Comparison of ENCODE assay signal across 28 mouse cellular contexts in genomic region chr1:191064535-191064934, GRCm38 (mm10). TPM values are rescaled to one million over a fixed set of nuclear protein-coding genes. Genes with fewer than 3 reads are reported as not detected.
A peak's percentile ranks its signal among the peaks of the same experiment; 100 is the strongest.
DNase-seq lines count a peak whose midpoint lies in the region; ATAC-seq and TF ChIP-seq lines count a peak whose summit lies in the region.
"Had no signal": no experiment of that assay in that cellular context is flagged by ENCODE, and none has a peak within 500 bp of the region (broad histone marks: within the 10 kb centered on the region; RNA-seq: fewer than 3 reads in every experiment).

No protein-coding gene starts in this region.

- H3K27ac ChIP-seq in ES-E14 (ENCODE audit: insufficient read depth, low read depth, low read length, poor library complexity, severe bottlenecking): no peak overlapping the region
- H3K27ac ChIP-seq in liver, embryonic 13.5 days: no peak overlapping the region
- no peak overlapping the region for H3K27ac ChIP-seq in liver, postnatal 0 days (ENCODE audit: low read depth)
- H3K27ac ChIP-seq: embryonic facial prominence, embryonic 12.5 days; heart, adult 2 months; hindbrain, embryonic 10.5 days; hindbrain, embryonic 15.5 days had no signal

- peak overlapping the region; percentile 46 for H3K4me2 ChIP-seq in liver, embryonic 13.5 days
- peak overlapping the region; percentile 26; the same call in 1 of the 2 replicates for H3K4me2 ChIP-seq in liver, postnatal 0 days (ENCODE audit: low read depth, low read length)

- no peaks in the 10 kb centered on the region for H3K27me3 ChIP-seq in erythroblast, embryonic 14.5 days (ENCODE audit: control insufficient read depth)
- no peaks in the 10 kb centered on the region for H3K27me3 ChIP-seq in liver, embryonic 13.5 days
- no peaks in the 10 kb centered on the region for H3K27me3 ChIP-seq in liver, postnatal 0 days (ENCODE audit: insufficient read depth, low read length)
- H3K27me3 ChIP-seq: embryonic facial prominence, embryonic 12.5 days; heart, embryonic 12.5 days; hindbrain, embryonic 15.5 days had no signal

- peaks cover 50% of the 10 kb centered on the region for H3K36me3 ChIP-seq in erythroblast, embryonic 14.5 days (ENCODE audit: control insufficient read depth)
- H3K36me3 ChIP-seq in ES-E14 (ENCODE audit: control insufficient read depth, insufficient read depth, low read length, poor library complexity, severe bottlenecking): peaks cover 26% of the 10 kb centered on the region
- peaks cover 48% of the 10 kb centered on the region for H3K36me3 ChIP-seq in liver, embryonic 13.5 days
- peaks cover 28% of the 10 kb centered on the region for H3K36me3 ChIP-seq in liver, postnatal 0 days (replicated peaks; ENCODE audit: insufficient read depth, low read length)
- H3K36me3 ChIP-seq: hindbrain, embryonic 15.5 days had no signal

- H3K4me1 ChIP-seq in erythroblast, embryonic 14.5 days (ENCODE audit: control insufficient read depth): peaks cover 37% of the 10 kb centered on the region
- peaks cover 5 to 8% of the 10 kb centered on the region in 2 experiments for H3K4me1 ChIP-seq in ES-E14 (ENCODE audit: control insufficient read depth in 2 of 2, insufficient read depth in 2 of 2, low read length in 2 of 2, poor library complexity in 1 of 2)
- peaks cover 33% of the 10 kb centered on the region for H3K4me1 ChIP-seq in liver, embryonic 13.5 days (replicated peaks)
- peaks cover 18% of the 10 kb centered on the region for H3K4me1 ChIP-seq in liver, postnatal 0 days (ENCODE audit: insufficient read depth)

- TF ChIP-seq EP300 in liver, postnatal 0 days (IDR thresholded peaks at IDR 0.05; ENCODE audit: low read depth): no peak

- WGBS in liver, embryonic 13.5 days (ENCODE audit: insufficient replicate concordance): 75% methylated on average over 2 of the region's 2 CpGs
- 72% methylated on average over 2 of the region's 2 CpGs for WGBS in liver, postnatal 0 days (ENCODE audit: insufficient replicate concordance)

- no peak overlapping the region for H3K9ac ChIP-seq in ES-E14 (ENCODE audit: insufficient read depth, low read depth, low read length, poor library complexity, severe bottlenecking)
- H3K9ac ChIP-seq in liver, embryonic 13.5 days: peak overlapping the region; percentile 18
- no peak overlapping the region for H3K9ac ChIP-seq in liver, postnatal 0 days (replicated peaks)
- H3K9ac ChIP-seq: embryonic facial prominence, embryonic 12.5 days; hindbrain, embryonic 15.5 days had no signal

- DNase-seq in ES-E14 (ENCODE audit: low read depth, low spot score): no peak
- no peak for DNase-seq in liver, embryonic 13.5 days
- DNase-seq in liver, postnatal 0 days: no peak
- DNase-seq in kidney, postnatal 10 days: no peak
- DNase-seq in right cerebral cortex, postnatal 36 days (ENCODE audit: low spot score in 2 of 2): no peak
- DNase-seq: adrenal gland, postnatal 10 days; B cell, adult 2 months; cerebellum, adult 11 months; cerebellum, adult 8-10 months; cerebellum, postnatal 14 days; gastrocnemius, postnatal 10 days; heart, adult 2 months had no signal

- H3K9me3 ChIP-seq in erythroblast, embryonic 14.5 days (ENCODE audit: control insufficient read depth, low read length): no peaks in the 10 kb centered on the region
- H3K9me3 ChIP-seq in ES-E14 (ENCODE audit: control insufficient read depth, insufficient read depth, low read depth, low read length): no peaks in the 10 kb centered on the region
- H3K9me3 ChIP-seq in liver, embryonic 13.5 days (replicated peaks): no peaks in the 10 kb centered on the region
- H3K9me3 ChIP-seq in liver, postnatal 0 days (ENCODE audit: low read length): no peaks in the 10 kb centered on the region
- H3K9me3 ChIP-seq: embryonic facial prominence, embryonic 12.5 days; heart, embryonic 12.5 days; hindbrain, embryonic 10.5 days; hindbrain, embryonic 15.5 days had no signal

- no peak for TF ChIP-seq CTCF in liver, postnatal 0 days (IDR thresholded peaks at IDR 0.05; ENCODE audit: low read depth)

- in situ Hi-C loops in ES-E14 (cut with MboI; ENCODE audit: low sequenced_read_pairs in 2 of 2, unreplicated experiment in 2 of 2): no loop called here

- H3K4me3 ChIP-seq in erythroblast, embryonic 14.5 days (replicated peaks): peak overlapping the region; percentile 82
- H3K4me3 ChIP-seq in ES-E14 (ENCODE audit: insufficient read depth in 1 of 2, low read depth in 1 of 2, low read length in 2 of 2, poor library complexity in 1 of 2, severe bottlenecking in 1 of 2): peak overlapping the region in 1 of 2 experiments; percentile 7; a peak in 1 of 4 replicates
- peak overlapping the region; percentile 24 for H3K4me3 ChIP-seq in liver, embryonic 13.5 days (replicated peaks)
- no peak overlapping the region for H3K4me3 ChIP-seq in liver, postnatal 0 days (ENCODE audit: low read depth, low read length)
- H3K4me3 ChIP-seq: heart, adult 2 months had no signal

- no peak for ATAC-seq in erythroblast, adult 5-6 weeks (replicated peaks; ENCODE audit: low FRiP score, poor library complexity, severe bottlenecking)
- no peak for ATAC-seq in liver, embryonic 13.5 days (ENCODE audit: low read depth)
- ATAC-seq in liver, postnatal 0 days: no peak
- ATAC-seq: CD4-positive, CD25-positive, alpha-beta regulatory T cell, adult 4 months; forebrain, embryonic 16.5 days had no signal

TF ChIP-seq in ES-E14, 5 proteins besides CTCF, POLR2A, EP300 and RAD21:
- TF ChIP-seq ZNF384 (IDR thresholded peaks at IDR 0.05; ENCODE audit: low read depth, low read length): peak; percentile 76; the same call in 1 of the 2 replicates
- no peak for TF ChIP-seq MAFK (IDR thresholded peaks at IDR 0.05; ENCODE audit: insufficient read depth, low read depth, low read length)
TF ChIP-seq in ES-E14: peak in this region for 1.

RNA-seq across cellular contexts. Expression of gene Nsl1, which starts 1.7 kb away (rescaled TPM):
- polyA plus RNA-seq in erythroblast, embryonic 14.5 days (2012): 1.4 and 3.2 TPM in 2 replicates
- total RNA-seq in erythroblast, adult 5-6 weeks (2015; ENCODE audit: low replicate concordance): 2.1 and 6.7 TPM in 2 replicates
- total RNA-seq in erythroblast, adult 5-6 weeks (2017; ENCODE audit: low replicate concordance): 3.8 and 7.5 TPM in 2 replicates
- total RNA-seq in ES-E14 (2012; rRNA removed): 24.3 and 26.1 TPM in 2 replicates
- 16.7 and 18.1 TPM in 2 replicates for polyA plus RNA-seq in liver, embryonic 13.5 days (2015; fragmentation: Nextera tagmentation; extraction: Ambion mirVana)
- 5.2 and 5.7 TPM in 2 replicates for polyA plus RNA-seq in liver, postnatal 0 days (2015; fragmentation: Nextera tagmentation; extraction: Ambion mirVana)

RNA-seq across cellular contexts. Expression of gene Tatdn3, which starts 1.8 kb away (rescaled TPM):
- 0.04 and 0.08 TPM in 2 replicates for polyA plus RNA-seq in erythroblast, embryonic 14.5 days (2012)
- 5.6 and 8.5 TPM in 2 replicates for total RNA-seq in erythroblast, adult 5-6 weeks (2015; ENCODE audit: low replicate concordance)
- 1.3 TPM in 1 of 2 replicates, not detected in the other for total RNA-seq in erythroblast, adult 5-6 weeks (2017; ENCODE audit: low replicate concordance)
- 11.8 TPM in 2 replicates for total RNA-seq in ES-E14 (2012; rRNA removed)
- 8.6 and 10.3 TPM in 2 replicates for polyA plus RNA-seq in liver, embryonic 13.5 days (2015; fragmentation: Nextera tagmentation; extraction: Ambion mirVana)
- polyA plus RNA-seq in liver, postnatal 0 days (2015; fragmentation: Nextera tagmentation; extraction: Ambion mirVana): 6.0 and 6.5 TPM in 2 replicates

RNA-seq across cellular contexts. Expression of gene Spata45, which starts 28.1 kb away (rescaled TPM):
- polyA plus RNA-seq in erythroblast, embryonic 14.5 days (2012): not detected in 2 replicates
- total RNA-seq in erythroblast, adult 5-6 weeks (2015; ENCODE audit: low replicate concordance): not detected in 2 replicates
- total RNA-seq in erythroblast, adult 5-6 weeks (2017; ENCODE audit: low replicate concordance): not detected in 2 replicates
- 4.1 and 4.6 TPM in 2 replicates for total RNA-seq in ES-E14 (2012; rRNA removed)
- polyA plus RNA-seq in liver, embryonic 13.5 days (2015; fragmentation: Nextera tagmentation; extraction: Ambion mirVana): not detected in 2 replicates
- 0.49 TPM in 1 of 2 replicates, not detected in the other for polyA plus RNA-seq in liver, postnatal 0 days (2015; fragmentation: Nextera tagmentation; extraction: Ambion mirVana)
- total RNA-seq: adrenal gland, postnatal 10 days; adrenal gland, postnatal 4 days; gastrocnemius, postnatal 10 days; heart, adult 2 months; heart, postnatal 25 days had no signal
- polyA plus RNA-seq: brain, embryonic 14.5 days; CD4-positive, CD25-positive, alpha-beta regulatory T cell, adult 4 months; cortical plate, adult 2 months; embryonic facial prominence, embryonic 12.5 days; forebrain, embryonic 11.5 days; forebrain, embryonic 16.5 days; frontal cortex, adult 2 months; gonadal fat pad, adult 2 months; heart, adult 2 months; heart, embryonic 12.5 days; heart, embryonic 16.5 days; hindbrain, embryonic 10.5 days; hindbrain, embryonic 15.5 days had no signal

RNA-seq across cellular contexts. Expression of gene Batf3, which starts 33.1 kb away (rescaled TPM):
- 0.14 TPM in 1 of 2 replicates, not detected in the other for polyA plus RNA-seq in erythroblast, embryonic 14.5 days (2012)
- total RNA-seq in erythroblast, adult 5-6 weeks (2015; ENCODE audit: low replicate concordance): 2.1 TPM in 1 of 2 replicates, not detected in the other
- 0.70 TPM in 1 of 2 replicates, not detected in the other for total RNA-seq in erythroblast, adult 5-6 weeks (2017; ENCODE audit: low replicate concordance)
- 1.2 and 2.8 TPM in 2 replicates for total RNA-seq in ES-E14 (2012; rRNA removed)
- 2.6 and 3.1 TPM in 2 replicates for polyA plus RNA-seq in liver, embryonic 13.5 days (2015; fragmentation: Nextera tagmentation; extraction: Ambion mirVana)
- 1.6 and 2.2 TPM in 2 replicates for polyA plus RNA-seq in liver, postnatal 0 days (2015; fragmentation: Nextera tagmentation; extraction: Ambion mirVana)
- polyA plus RNA-seq: CD4-positive, CD25-positive, alpha-beta regulatory T cell, adult 4 months had no signal

RNA-seq across cellular contexts. Expression of gene Flvcr1, which starts 38.6 kb away (rescaled TPM):
- 0.15 and 0.27 TPM in 2 replicates for polyA plus RNA-seq in erythroblast, embryonic 14.5 days (2012)
- 9.4 and 13.6 TPM in 2 replicates for total RNA-seq in erythroblast, adult 5-6 weeks (2015; ENCODE audit: low replicate concordance)
- total RNA-seq in erythroblast, adult 5-6 weeks (2017; ENCODE audit: low replicate concordance): 5.3 and 7.8 TPM in 2 replicates
- 20.5 and 23.5 TPM in 2 replicates for total RNA-seq in ES-E14 (2012; rRNA removed)
- 4.3 and 5.0 TPM in 2 replicates for polyA plus RNA-seq in liver, embryonic 13.5 days (2015; fragmentation: Nextera tagmentation; extraction: Ambion mirVana)
- 2.6 and 3.0 TPM in 2 replicates for polyA plus RNA-seq in liver, postnatal 0 days (2015; fragmentation: Nextera tagmentation; extraction: Ambion mirVana)
